Comparison of ENCODE assay signal across 8 mouse cellular contexts in the genomic region with DNA sequence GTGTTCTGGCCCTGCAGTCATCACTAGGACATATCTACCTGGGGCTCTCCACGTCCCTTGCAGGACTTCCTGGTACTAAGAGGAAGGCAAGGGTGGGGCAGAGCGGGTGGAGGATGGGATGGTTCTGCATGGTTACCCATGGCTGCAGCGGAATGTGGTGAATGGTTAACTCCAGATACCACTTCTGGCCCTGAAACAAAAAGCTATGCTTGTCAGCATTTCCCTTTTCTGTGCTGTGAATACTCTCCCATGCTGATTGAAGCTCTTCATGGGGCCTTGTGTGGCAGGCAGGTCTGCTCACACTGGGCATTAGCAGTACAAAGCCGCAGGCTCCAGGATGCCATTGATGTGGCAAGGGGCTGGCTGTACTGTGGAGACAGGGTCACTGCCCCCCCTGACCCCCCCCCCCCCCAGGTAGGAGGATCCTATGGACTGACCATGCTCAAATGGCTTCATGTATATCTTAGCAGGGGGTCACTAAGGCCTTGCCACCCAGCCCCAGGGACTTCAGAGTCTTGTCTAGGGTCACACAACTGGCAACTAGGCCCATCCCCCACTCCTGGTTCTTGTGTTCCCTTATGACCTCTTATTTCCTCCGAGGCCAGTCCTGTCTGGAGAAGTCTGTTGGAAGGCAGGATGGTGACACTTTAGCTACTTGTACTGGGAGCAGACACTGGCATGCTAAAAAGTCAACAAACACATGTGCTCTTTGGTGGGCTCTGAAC.
A peak's percentile ranks its signal among the peaks of the same experiment; 100 is the strongest.
DNase-seq lines count a peak whose midpoint lies in the region; ATAC-seq and TF ChIP-seq lines count a peak whose summit lies in the region.

No protein-coding gene starts in this region.

- ATAC-seq in Patski = peak; percentile 86
- peak; percentile 47; the same call in 1 of the 2 replicates for ATAC-seq in hindbrain, embryonic 11.5 days (ENCODE audit: low FRiP score)
- 0 out of 2 replicates have a peak, but pooled peaks have one; percentile 36 for ATAC-seq in midbrain, embryonic 16.5 days

- peaks cover 9% of the 10 kb centered on the region for H3K4me1 ChIP-seq in hindbrain, embryonic 11.5 days (replicated peaks; ENCODE audit: control insufficient read depth, insufficient read depth, low read length)
- H3K4me1 ChIP-seq in limb, embryonic 10.5 days = peaks cover 39% of the 10 kb centered on the region
- peaks cover 6% of the 10 kb centered on the region; the same call in 1 of the 2 replicates for H3K4me1 ChIP-seq in midbrain, embryonic 16.5 days (ENCODE audit: control insufficient read depth, insufficient read depth, low read length)

- H3K4me3 ChIP-seq in hindbrain, embryonic 11.5 days (ENCODE audit: low read depth, low read length) = no peak overlapping the region
- H3K4me3 ChIP-seq in limb, embryonic 10.5 days = no peak overlapping the region
- no peak overlapping the region for H3K4me3 ChIP-seq in midbrain, embryonic 16.5 days (ENCODE audit: low read depth, low read length)

- no peak for TF ChIP-seq CTCF in Patski (IDR thresholded peaks at IDR 0.05)

- no peaks in the 10 kb centered on the region for H3K27me3 ChIP-seq in Patski
- no peaks in the 10 kb centered on the region for H3K27me3 ChIP-seq in hindbrain, embryonic 11.5 days (ENCODE audit: control insufficient read depth, insufficient read depth, low read length)
- no peaks in the 10 kb centered on the region for H3K27me3 ChIP-seq in limb, embryonic 10.5 days (ENCODE audit: low read depth, poor library complexity, severe bottlenecking)
- no peaks in the 10 kb centered on the region for H3K27me3 ChIP-seq in midbrain, embryonic 16.5 days (ENCODE audit: control insufficient read depth, insufficient read depth, low read depth, low read length)

- in situ Hi-C loops in Patski (cut with MboI; ENCODE audit: low pct_unique_long_range_greater_than_20kb) = no loop called here

- no peak overlapping the region for H3K9ac ChIP-seq in hindbrain, embryonic 11.5 days (ENCODE audit: low read depth, low read length)
- H3K9ac ChIP-seq in midbrain, embryonic 16.5 days (ENCODE audit: low read depth, low read length) = no peak overlapping the region

- H3K9me3 ChIP-seq in hindbrain, embryonic 11.5 days (ENCODE audit: control insufficient read depth, low read length) = no peaks in the 10 kb centered on the region
- no peaks in the 10 kb centered on the region for H3K9me3 ChIP-seq in limb, embryonic 10.5 days (replicated peaks)
- H3K9me3 ChIP-seq in midbrain, embryonic 16.5 days (replicated peaks; ENCODE audit: control insufficient read depth, low read length, poor library complexity, severe bottlenecking) = no peaks in the 10 kb centered on the region

- CTCF ChIA-PET in Patski (lab: Charles Lee) = no interaction called here

- H3K4me2 ChIP-seq in hindbrain, embryonic 11.5 days (replicated peaks; ENCODE audit: low read depth, low read length) = no peak overlapping the region
- no peak overlapping the region for H3K4me2 ChIP-seq in midbrain, embryonic 16.5 days (ENCODE audit: low read length)

- DNase-seq in Patski (ENCODE audit: low read depth, low spot score) = peak; percentile 42
- no peak for DNase-seq in hindbrain, embryonic 11.5 days (ENCODE audit: low spot score)
- no peak for DNase-seq in limb, embryonic 10.5 days (ENCODE audit: low spot score)
- no peak for DNase-seq in cerebellum, adult 11 months
- DNase-seq in frontal cortex, postnatal 36 days (ENCODE audit: low spot score in 2 of 2) = no peak
- no peak for DNase-seq in cerebellum, adult 8-10 months
- DNase-seq in right cerebral cortex, postnatal 14 days = no peak

- POLR2A ChIA-PET in Patski (lab: Charles Lee) = no interaction called here

- WGBS in hindbrain, embryonic 11.5 days = 15% methylated on average over 5 of the region's 5 CpGs
- WGBS in limb, embryonic 10.5 days = 57% methylated on average over 5 of the region's 5 CpGs
- 40% methylated on average over 5 of the region's 5 CpGs for WGBS in midbrain, embryonic 16.5 days

- H3K36me3 ChIP-seq in hindbrain, embryonic 11.5 days (ENCODE audit: control insufficient read depth, insufficient read depth, low read length) = no peaks in the 10 kb centered on the region
- no peaks in the 10 kb centered on the region for H3K36me3 ChIP-seq in limb, embryonic 10.5 days
- no peaks in the 10 kb centered on the region for H3K36me3 ChIP-seq in midbrain, embryonic 16.5 days (ENCODE audit: control insufficient read depth, insufficient read depth, low read length)

- H3K27ac ChIP-seq in hindbrain, embryonic 11.5 days (ENCODE audit: low read depth, low read length) = no peak overlapping the region
- H3K27ac ChIP-seq in limb, embryonic 10.5 days = peak overlapping the region; percentile 16
- H3K27ac ChIP-seq in midbrain, embryonic 16.5 days (ENCODE audit: low read length) = no peak overlapping the region

Comparison
In these comparisons a context has a peak if more than half of its experiments do, and no peak if none do; other contexts are left out.
1. ATAC-seq: peak in every context shown above with its lines; median percentile 86 in Patski; 47 in hindbrain, embryonic 11.5 days; 36 in midbrain, embryonic 16.5 days.